Mouse (Mus musculus): ENCODE data around the gene Insl5. TPM values are rescaled to one million over a fixed set of nuclear protein-coding genes. Genes with fewer than 3 reads are reported as not detected.

Insl5 gene
- polyA plus RNA-seq, 1 experiment from 2014 or later = not detected

- Histone ChIP-seq H3K36me3 (no peaks in the 10 kb centered on the region), H3K4me1 (replicated peaks) (peaks cover 11% of the 10 kb centered on the region), H3K27me3 (replicated peaks) (peaks cover 17% of the 10 kb centered on the region), H3K9ac (no peak overlapping the region), H3K4me2 (no peak overlapping the region), H3K4me3 (no peak overlapping the region), H3K9me3 (replicated peaks) (no peaks in the 10 kb centered on the region), H3K27ac (ENCODE audit: poor library complexity, severe bottlenecking) (no peak overlapping the region)
- ATAC-seq (ENCODE audit: insufficient number of reproducible peaks, low FRiP score) = no peak
- 69% methylated on average over 5 of the region's 5 CpGs for WGBS
Observed at GRCm38 (mm10) chr4:102974172-102974571, 52.5 kb downstream of the Insl5 start.

GRCm38 (mm10) chr4:102972071-102972470, 54.6 kb downstream of the Insl5 start:
- 62% methylated on average over 3 of the region's 3 CpGs for WGBS
- no peak overlapping the region for H3K4me3 ChIP-seq
- no peaks in the 10 kb centered on the region for H3K36me3 ChIP-seq
- ATAC-seq (ENCODE audit: insufficient number of reproducible peaks, low FRiP score) = no peak
- no peak overlapping the region for H3K9ac ChIP-seq
- no peaks in the 10 kb centered on the region for H3K4me1 ChIP-seq (replicated peaks)
- no peak overlapping the region for H3K27ac ChIP-seq (ENCODE audit: poor library complexity, severe bottlenecking)
- no peak overlapping the region for H3K4me2 ChIP-seq
- peaks cover 8% of the 10 kb centered on the region; the same call in 1 of the 2 replicates for H3K27me3 ChIP-seq (replicated peaks)
- H3K9me3 ChIP-seq (replicated peaks) = no peaks in the 10 kb centered on the region

GRCm38 (mm10) chr4:102971159-102971558, 55.5 kb downstream of the Insl5 start:
- H3K9ac ChIP-seq = no peak overlapping the region
- H3K9me3 ChIP-seq (replicated peaks) = no peaks in the 10 kb centered on the region
- H3K4me3 ChIP-seq = no peak overlapping the region
- H3K4me1 ChIP-seq (replicated peaks) = no peaks in the 10 kb centered on the region
- no peak overlapping the region for H3K27ac ChIP-seq (ENCODE audit: poor library complexity, severe bottlenecking)
- 74% methylated on average over 5 of the region's 5 CpGs for WGBS
- 0 out of 2 replicates have a peak, but pooled peaks cover 4% of the 10 kb centered on the region for H3K27me3 ChIP-seq (replicated peaks)
- H3K4me2 ChIP-seq = no peak overlapping the region
- H3K36me3 ChIP-seq = no peaks in the 10 kb centered on the region
- no peak for ATAC-seq (ENCODE audit: insufficient number of reproducible peaks, low FRiP score)

GRCm38 (mm10) chr4:102969599-102969998, 57.0 kb downstream of the Insl5 start:
- no peak for ATAC-seq (ENCODE audit: insufficient number of reproducible peaks, low FRiP score)
- Histone ChIP-seq H3K4me2 (no peak overlapping the region), H3K27ac (ENCODE audit: poor library complexity, severe bottlenecking) (no peak overlapping the region), H3K9ac (no peak overlapping the region), H3K36me3 (no peaks in the 10 kb centered on the region), H3K9me3 (replicated peaks) (no peaks in the 10 kb centered on the region), H3K4me3 (no peak overlapping the region), H3K27me3 (replicated peaks) (0 out of 2 replicates have a peak, but pooled peaks cover 4% of the 10 kb centered on the region), H3K4me1 (replicated peaks) (no peaks in the 10 kb centered on the region)
- 87% methylated on average over 5 of the region's 5 CpGs for whole genome bisulfite sequencing

Other genes starting within 250 kb of the Insl5 start
- gene Tctex1d1, start 48.2 kb downstream of the Insl5 start, polyA plus RNA-seq (2016; fragmentation: Nextera tagmentation; extraction: Ambion mirVana) = not detected in 2 replicates
- gene Mier1, start 87.5 kb upstream of the Insl5 start, polyA plus RNA-seq (2016; fragmentation: Nextera tagmentation; extraction: Ambion mirVana) = 33.8 and 35.9 TPM in 2 replicates
- 2.0 TPM in 2 replicates for gene Wdr78, start 87.7 kb upstream of the Insl5 start, polyA plus RNA-seq (2016; fragmentation: Nextera tagmentation; extraction: Ambion mirVana)
- gene Slc35d1, start 188.3 kb upstream of the Insl5 start, polyA plus RNA-seq (2016; fragmentation: Nextera tagmentation; extraction: Ambion mirVana) = 9.2 and 10.8 TPM in 2 replicates